Mouse (Mus musculus) spleen, adult 12 weeks (tissue): ENCODE results near the gene Prkaca.
A peak's percentile ranks its signal among the peaks of the same experiment; 100 is the strongest.

Experiments
- DNase-seq: peaks from one replicate; pipeline ENCODE4 v3.0.0; 2022; ENCODE audit warnings: low spot score

The Prkaca gene

GRCm38 (mm10) chr8:83972150-83973120 is at the start of gene Prkaca:
TSS of gene Prkaca (plus strand) at chr8:83972993.
- peak; percentile 95 for DNase-seq

GRCm38 (mm10) chr8:83924585-83924984 is 48.2 kb upstream of the Prkaca start:
- no peak for DNase-seq

- no peak for DNase-seq
Observed at GRCm38 (mm10) chr8:83926266-83926665, 46.5 kb upstream of the Prkaca start.

GRCm38 (mm10) chr8:83934222-83934621 is 38.6 kb upstream of the Prkaca start:
- no peak for DNase-seq

GRCm38 (mm10) chr8:83934994-83935393 is 37.8 kb upstream of the Prkaca start:
- no peak for DNase-seq

GRCm38 (mm10) chr8:83935435-83935834 is 37.4 kb upstream of the Prkaca start:
- no peak for DNase-seq

GRCm38 (mm10) chr8:83937645-83938044 is 35.1 kb upstream of the Prkaca start:
- no peak for DNase-seq

- DNase-seq: no peak
Observed at GRCm38 (mm10) chr8:83938330-83938729, 34.5 kb upstream of the Prkaca start.

GRCm38 (mm10) chr8:83941066-83941677 is 31.6 kb upstream of the Prkaca start:
- DNase-seq: no peak

- DNase-seq: no peak
Observed at GRCm38 (mm10) chr8:83942446-83942845, 30.3 kb upstream of the Prkaca start.

- DNase-seq: no peak
Observed at GRCm38 (mm10) chr8:83945540-83945939, 27.3 kb upstream of the Prkaca start.

- DNase-seq: no peak
Observed at GRCm38 (mm10) chr8:83954749-83955105, 18.1 kb upstream of the Prkaca start.

- DNase-seq: peak; percentile 92
Observed at GRCm38 (mm10) chr8:83955106-83955957, 17.5 kb upstream of the Prkaca start, which contains the start of the genes Gm10644 and Asf1b. TSS of gene Gm10644 (minus strand) at chr8:83955205. TSS of gene Asf1b (plus strand) at chr8:83955507.

GRCm38 (mm10) chr8:83955958-83956218 is 16.9 kb upstream of the Prkaca start:
- DNase-seq: no peak

GRCm38 (mm10) chr8:83956789-83957188 is 16.0 kb upstream of the Prkaca start:
- DNase-seq: no peak

GRCm38 (mm10) chr8:83964015-83964765 is 8.6 kb upstream of the Prkaca start:
- no peak for DNase-seq

GRCm38 (mm10) chr8:83967701-83968100 is 5.1 kb upstream of the Prkaca start:
- DNase-seq: no peak

- DNase-seq: no peak
Observed at GRCm38 (mm10) chr8:83971121-83971520, 1.7 kb upstream of the Prkaca start.

- DNase-seq: no peak
Observed at GRCm38 (mm10) chr8:83971661-83972060, 1.1 kb upstream of the Prkaca start.

GRCm38 (mm10) chr8:83973161-83974031 is 603 bp downstream of the Prkaca start:
- no peak for DNase-seq

- no peak for DNase-seq
Observed at GRCm38 (mm10) chr8:83974521-83974920, 1.7 kb downstream of the Prkaca start.
